8 mouse cellular contexts compared by ENCODE assay signal in genomic region chr8:84822723-84823122, GRCm38 (mm10). TPM values are rescaled to one million over a fixed set of nuclear protein-coding genes. Genes with fewer than 3 reads are reported as not detected.
DNase-seq lines count a peak whose midpoint lies in the region; ATAC-seq and TF ChIP-seq lines count a peak whose summit lies in the region.

Gene Dand5, minus strand, starts transcription at chr8:84822823.

- no peak within 1 kb of the TSS for H3K9ac ChIP-seq in heart, embryonic 15.5 days
- H3K9ac ChIP-seq in liver, postnatal 0 days (replicated peaks): no peak within 1 kb of the TSS

- TF ChIP-seq POLR2A in cortical plate, adult 2 months (IDR thresholded peaks at IDR 0.05; ENCODE audit: extremely low read depth, insufficient read depth, low read length): no peak

- ATAC-seq in heart, embryonic 15.5 days (replicated peaks; ENCODE audit: insufficient number of reproducible peaks, insufficient read depth, low FRiP score, low read depth): no peak; the same call in 1 of the 2 replicates
- ATAC-seq in liver, postnatal 0 days: no peak

- no peaks in the 10 kb centered on the region for H3K9me3 ChIP-seq in heart, embryonic 15.5 days (replicated peaks)
- no peaks in the 10 kb centered on the region for H3K9me3 ChIP-seq in liver, postnatal 0 days (ENCODE audit: low read length)

- no peak for DNase-seq in heart, adult 8-10 months (ENCODE audit: low spot score)
- no peak for DNase-seq in heart, postnatal 10 days
- no peak for DNase-seq in liver, postnatal 0 days
- no peak for DNase-seq in T-cell, adult 2 months (ENCODE audit: low spot score)
- no peak for DNase-seq in urinary bladder, adult 2 months (ENCODE audit: low spot score)
- DNase-seq in ovary, postnatal 10 days (ENCODE audit: low spot score): no peak

- H3K4me3 ChIP-seq in cortical plate, adult 2 months (ENCODE audit: insufficient read depth, low read length): peak within 1 kb of the TSS; percentile 12; the same call in 1 of the 2 replicates
- H3K4me3 ChIP-seq in heart, embryonic 15.5 days: no peak within 1 kb of the TSS
- H3K4me3 ChIP-seq in liver, postnatal 0 days (ENCODE audit: low read depth, low read length): no peak within 1 kb of the TSS

- no peak for TF ChIP-seq EP300 in liver, postnatal 0 days (IDR thresholded peaks at IDR 0.05; ENCODE audit: low read depth)

- intact Hi-C loops in heart, postnatal 10 days (cut with DNase I): no loop called here

- no peak within 1 kb of the TSS for H3K27ac ChIP-seq in cortical plate, adult 2 months (ENCODE audit: insufficient read depth, low read length)
- H3K27ac ChIP-seq in heart, embryonic 15.5 days: no peak within 1 kb of the TSS
- no peak within 1 kb of the TSS for H3K27ac ChIP-seq in liver, postnatal 0 days (ENCODE audit: low read depth)

- peak within 1 kb of the TSS; percentile 46 for H3K4me2 ChIP-seq in heart, embryonic 15.5 days
- H3K4me2 ChIP-seq in liver, postnatal 0 days (ENCODE audit: low read depth, low read length): 0 out of 2 replicates have a peak within 1 kb of the TSS, but pooled peaks have one; percentile 6

- no peaks in the 10 kb centered on the region for H3K36me3 ChIP-seq in heart, embryonic 15.5 days
- H3K36me3 ChIP-seq in liver, postnatal 0 days (replicated peaks; ENCODE audit: insufficient read depth, low read length): no peaks in the 10 kb centered on the region

- WGBS in heart, embryonic 15.5 days: 43% methylated on average over 3 of the region's 3 CpGs
- 78% methylated on average over 3 of the region's 3 CpGs for WGBS in liver, postnatal 0 days (ENCODE audit: insufficient replicate concordance)

- H3K4me1 ChIP-seq in cortical plate, adult 2 months (ENCODE audit: control insufficient read depth, insufficient read depth, low read length): no peaks in the 10 kb centered on the region
- peaks cover 13% of the 10 kb centered on the region for H3K4me1 ChIP-seq in heart, embryonic 15.5 days (replicated peaks)
- H3K4me1 ChIP-seq in liver, postnatal 0 days (ENCODE audit: insufficient read depth): peaks cover 5% of the 10 kb centered on the region; the same call in 1 of the 2 replicates

- no peak for TF ChIP-seq CTCF in cortical plate, adult 2 months (IDR thresholded peaks at IDR 0.05; ENCODE audit: extremely low read depth, insufficient read depth, low read length)
- TF ChIP-seq CTCF in liver, postnatal 0 days (IDR thresholded peaks at IDR 0.05; ENCODE audit: low read depth): no peak

- H3K27me3 ChIP-seq in heart, embryonic 15.5 days: no peaks in the 10 kb centered on the region
- no peaks in the 10 kb centered on the region for H3K27me3 ChIP-seq in liver, postnatal 0 days (ENCODE audit: insufficient read depth, low read length)

RNA-seq across cellular contexts. Expression of gene Dand5, which starts in this region (rescaled TPM):
- total RNA-seq in heart, adult 8-10 months (2022): 10 to 100 TPM; 10.3 to 13.2 (median 12.0) TPM
- 1 to 10 TPM; 3.1 to 3.8 TPM for total RNA-seq in heart, postnatal 10 days (2021)
- polyA plus RNA-seq in cortical plate, adult 2 months (2012; rRNA removed): 14.9 and 16.0 TPM in 2 replicates
- 5.8 and 6.4 TPM in 2 replicates for polyA plus RNA-seq in heart, embryonic 15.5 days (2015; fragmentation: Nextera tagmentation; extraction: Ambion mirVana)
- polyA plus RNA-seq in liver, postnatal 0 days (2015; fragmentation: Nextera tagmentation; extraction: Ambion mirVana): 2.4 and 2.5 TPM in 2 replicates
- 4.7 and 4.8 TPM in 2 replicates for polyA plus RNA-seq in urinary bladder, adult 2 months (2012; rRNA removed)
